Mouse (Mus musculus): ENCODE data around the gene Cnr1. TPM values are rescaled to one million over a fixed set of nuclear protein-coding genes. Genes with fewer than 3 reads are reported as not detected.
A peak's percentile ranks its signal among the peaks of the same experiment; 100 is the strongest.

Gene Cnr1
- polyA plus RNA-seq, 1 experiment from 2014 or later, result 2.7 TPM

GRCm38 (mm10) chr4:33915730-33916129 lies 8.7 kb upstream of the Cnr1 start:
- Histone ChIP-seq H3K4me1 (no peaks in the 10 kb centered on the region), H3K27ac (no peak overlapping the region), H3K27me3 (replicated peaks) (no peaks in the 10 kb centered on the region), H3K4me2 (no peak overlapping the region), H3K9me3 (no peaks in the 10 kb centered on the region), H3K9ac (no peak overlapping the region), H3K4me3 (replicated peaks) (no peak overlapping the region), H3K36me3 (no peaks in the 10 kb centered on the region)
- WGBS, result 44% methylated on average over 5 of the region's 5 CpGs
- ATAC-seq (ENCODE audit: insufficient read depth, low FRiP score, low read depth), result no peak

GRCm38 (mm10) chr4:33920807-33921206 lies 3.6 kb upstream of the Cnr1 start:
- Histone ChIP-seq H3K36me3 (no peaks in the 10 kb centered on the region), H3K27me3 (replicated peaks) (peaks cover 12% of the 10 kb centered on the region), H3K4me3 (replicated peaks) (no peak overlapping the region), H3K9ac (no peak overlapping the region), H3K27ac (no peak overlapping the region), H3K4me1 (0 out of 2 replicates have a peak, but pooled peaks cover 5% of the 10 kb centered on the region), H3K4me2 (no peak overlapping the region), H3K9me3 (no peaks in the 10 kb centered on the region)
- ATAC-seq (ENCODE audit: insufficient read depth, low FRiP score, low read depth), result no peak
- WGBS, result 44% methylated on average over 5 of the region's 5 CpGs

- WGBS, result 8% methylated on average over 19 of the region's 19 CpGs
- H3K27ac ChIP-seq, result no peak overlapping the region
- H3K9ac ChIP-seq, result peak overlapping the region; percentile 31; the same call in 1 of the 2 replicates
- H3K4me2 ChIP-seq, result peak overlapping the region; percentile 98
- H3K36me3 ChIP-seq, result no peaks in the 10 kb centered on the region
- peak overlapping the region; percentile 55 for H3K4me3 ChIP-seq (replicated peaks)
- H3K9me3 ChIP-seq, result no peaks in the 10 kb centered on the region
- H3K27me3 ChIP-seq (replicated peaks), result peaks cover 12% of the 10 kb centered on the region
- H3K4me1 ChIP-seq, result 0 out of 2 replicates have a peak, but pooled peaks cover 5% of the 10 kb centered on the region
- no peak for ATAC-seq (ENCODE audit: insufficient read depth, low FRiP score, low read depth)
Observed at GRCm38 (mm10) chr4:33923151-33923760, 1.1 kb upstream of the Cnr1 start.

- ATAC-seq (ENCODE audit: insufficient read depth, low FRiP score, low read depth), result peak; percentile 45; the same call in 1 of the 2 replicates
- H3K9me3 ChIP-seq, result no peaks in the 10 kb centered on the region
- peaks cover 12% of the 10 kb centered on the region for H3K27me3 ChIP-seq (replicated peaks)
- WGBS, result 2% methylated on average over 51 of the region's 55 CpGs
- H3K4me3 ChIP-seq (replicated peaks), result peak overlapping the region; percentile 55
- H3K4me2 ChIP-seq, result peak overlapping the region; percentile 98
- no peaks in the 10 kb centered on the region for H3K36me3 ChIP-seq
- H3K4me1 ChIP-seq, result 0 out of 2 replicates have a peak, but pooled peaks cover 5% of the 10 kb centered on the region
- H3K27ac ChIP-seq, result peak overlapping the region; percentile 72
- peak overlapping the region; percentile 31 for H3K9ac ChIP-seq
Observed at GRCm38 (mm10) chr4:33923761-33924233, 596 bp upstream of the Cnr1 start.

GRCm38 (mm10) chr4:33924889-33925245 lies 474 bp downstream of the Cnr1 start:
- Histone ChIP-seq H3K9me3 (no peaks in the 10 kb centered on the region), H3K27me3 (replicated peaks) (peaks cover 12% of the 10 kb centered on the region), H3K4me2 (peak overlapping the region; percentile 98), H3K9ac (peak overlapping the region; percentile 31), H3K27ac (peak overlapping the region; percentile 72), H3K36me3 (no peaks in the 10 kb centered on the region), H3K4me3 (replicated peaks) (peak overlapping the region; percentile 55), H3K4me1 (0 out of 2 replicates have a peak, but pooled peaks cover 5% of the 10 kb centered on the region)
- under 1% methylated on average over 21 of the region's 24 CpGs for WGBS
- 0 out of 2 replicates have a peak, but pooled peaks have one; percentile 5 for ATAC-seq (ENCODE audit: insufficient read depth, low FRiP score, low read depth)

GRCm38 (mm10) chr4:33925489-33925888 lies 1.1 kb downstream of the Cnr1 start:
- peak overlapping the region; percentile 98; the same call in 1 of the 2 replicates for H3K4me2 ChIP-seq
- no peaks in the 10 kb centered on the region for H3K9me3 ChIP-seq
- peaks cover 12% of the 10 kb centered on the region for H3K27me3 ChIP-seq (replicated peaks)
- no peak overlapping the region for H3K9ac ChIP-seq
- H3K4me1 ChIP-seq, result 0 out of 2 replicates have a peak, but pooled peaks cover 5% of the 10 kb centered on the region
- WGBS, result 53% methylated on average over 4 of the region's 4 CpGs
- H3K36me3 ChIP-seq, result no peaks in the 10 kb centered on the region
- no peak overlapping the region for H3K27ac ChIP-seq
- H3K4me3 ChIP-seq (replicated peaks), result peak overlapping the region; percentile 55
- no peak for ATAC-seq (ENCODE audit: insufficient read depth, low FRiP score, low read depth)

- 0 out of 2 replicates have a peak, but pooled peaks cover 5% of the 10 kb centered on the region for H3K4me1 ChIP-seq
- H3K27me3 ChIP-seq (replicated peaks), result peaks cover 12% of the 10 kb centered on the region
- ATAC-seq (ENCODE audit: insufficient read depth, low FRiP score, low read depth), result no peak
- H3K9me3 ChIP-seq, result no peaks in the 10 kb centered on the region
- H3K27ac ChIP-seq, result no peak overlapping the region
- no peaks in the 10 kb centered on the region for H3K36me3 ChIP-seq
- H3K9ac ChIP-seq, result no peak overlapping the region
- WGBS, result 52% methylated on average over 6 of the region's 6 CpGs
- no peak overlapping the region for H3K4me2 ChIP-seq
- H3K4me3 ChIP-seq (replicated peaks), result no peak overlapping the region
Observed at GRCm38 (mm10) chr4:33926010-33926409, 1.6 kb downstream of the Cnr1 start.

- Histone ChIP-seq H3K27ac (no peak overlapping the region), H3K4me2 (no peak overlapping the region), H3K4me3 (replicated peaks) (no peak overlapping the region), H3K9ac (no peak overlapping the region), H3K27me3 (replicated peaks) (peaks cover 12% of the 10 kb centered on the region), H3K4me1 (0 out of 2 replicates have a peak, but pooled peaks cover 5% of the 10 kb centered on the region), H3K9me3 (no peaks in the 10 kb centered on the region), H3K36me3 (no peaks in the 10 kb centered on the region)
- 78% methylated on average over 7 of the region's 7 CpGs for WGBS
- no peak for ATAC-seq (ENCODE audit: insufficient read depth, low FRiP score, low read depth)
Observed at GRCm38 (mm10) chr4:33926730-33927263, 2.4 kb downstream of the Cnr1 start.

- H3K9ac ChIP-seq, result no peak overlapping the region
- H3K27me3 ChIP-seq (replicated peaks), result peaks cover 7% of the 10 kb centered on the region
- H3K27ac ChIP-seq, result no peak overlapping the region
- no peak for ATAC-seq (ENCODE audit: insufficient read depth, low FRiP score, low read depth)
- H3K4me2 ChIP-seq, result no peak overlapping the region
- no peak overlapping the region for H3K4me3 ChIP-seq (replicated peaks)
- 86% methylated on average over 3 of the region's 3 CpGs for WGBS
- H3K36me3 ChIP-seq, result no peaks in the 10 kb centered on the region
- H3K4me1 ChIP-seq, result 0 out of 2 replicates have a peak, but pooled peaks cover 5% of the 10 kb centered on the region
- H3K9me3 ChIP-seq, result no peaks in the 10 kb centered on the region
Observed at GRCm38 (mm10) chr4:33927644-33928043, 3.3 kb downstream of the Cnr1 start.

- Histone ChIP-seq H3K36me3 (no peaks in the 10 kb centered on the region), H3K9ac (no peak overlapping the region), H3K4me3 (replicated peaks) (no peak overlapping the region), H3K4me2 (no peak overlapping the region), H3K27ac (no peak overlapping the region), H3K27me3 (replicated peaks) (peaks cover 6% of the 10 kb centered on the region), H3K4me1 (0 out of 2 replicates have a peak, but pooled peaks cover 5% of the 10 kb centered on the region), H3K9me3 (no peaks in the 10 kb centered on the region)
- WGBS, result 65% methylated on average over 1 of the region's 1 CpGs
- no peak for ATAC-seq (ENCODE audit: insufficient read depth, low FRiP score, low read depth)
Observed at GRCm38 (mm10) chr4:33928450-33928849, 4.1 kb downstream of the Cnr1 start.

GRCm38 (mm10) chr4:33931347-33931746 lies 7.0 kb downstream of the Cnr1 start:
- 82% methylated on average over 8 of the region's 8 CpGs for WGBS
- no peak for ATAC-seq (ENCODE audit: insufficient read depth, low FRiP score, low read depth)
- H3K4me1 ChIP-seq, result no peaks in the 10 kb centered on the region
- no peak overlapping the region for H3K4me3 ChIP-seq (replicated peaks)
- no peak overlapping the region for H3K9ac ChIP-seq
- no peak overlapping the region for H3K4me2 ChIP-seq
- no peaks in the 10 kb centered on the region for H3K27me3 ChIP-seq (replicated peaks)
- H3K27ac ChIP-seq, result no peak overlapping the region
- H3K36me3 ChIP-seq, result no peaks in the 10 kb centered on the region
- no peaks in the 10 kb centered on the region for H3K9me3 ChIP-seq

- Histone ChIP-seq H3K4me3 (replicated peaks) (no peak overlapping the region), H3K4me1 (no peaks in the 10 kb centered on the region), H3K9me3 (no peaks in the 10 kb centered on the region), H3K36me3 (no peaks in the 10 kb centered on the region), H3K4me2 (no peak overlapping the region), H3K9ac (no peak overlapping the region), H3K27ac (no peak overlapping the region), H3K27me3 (replicated peaks) (no peaks in the 10 kb centered on the region)
- no peak for ATAC-seq (ENCODE audit: insufficient read depth, low FRiP score, low read depth)
- 75% methylated on average over 5 of the region's 5 CpGs for WGBS
Observed at GRCm38 (mm10) chr4:33941557-33941956, 17.2 kb downstream of the Cnr1 start.
